Mouse (Mus musculus): ENCODE results near the gene Art2b. TPM values are rescaled to one million over a fixed set of nuclear protein-coding genes. Genes with fewer than 3 reads are reported as not detected.

Art2b gene
- polyA plus RNA-seq, 1 experiment from 2014 or later = not detected

GRCm38 (mm10) chr7:101539774-101540173, 45.6 kb downstream of the Art2b start:
- Histone ChIP-seq H3K4me1 (replicated peaks; ENCODE audit: insufficient read depth, low read length) (no peaks in the 10 kb centered on the region), H3K9ac (ENCODE audit: low read depth, low read length) (no peak overlapping the region), H3K4me2 (ENCODE audit: low read length) (no peak overlapping the region), H3K4me3 (replicated peaks; ENCODE audit: low read depth, low read length) (no peak overlapping the region), H3K27ac (no peak overlapping the region), H3K36me3 (ENCODE audit: insufficient read depth, low read length) (no peaks in the 10 kb centered on the region), H3K27me3 (ENCODE audit: insufficient read depth, low read length) (no peaks in the 10 kb centered on the region), H3K9me3 (replicated peaks; ENCODE audit: low read length) (no peaks in the 10 kb centered on the region)
- no peak for TF ChIP-seq CTCF (IDR thresholded peaks at IDR 0.05; ENCODE audit: low read depth)
- DNase-seq (ENCODE audit: low spot score) (no peak), ATAC-seq (replicated peaks; ENCODE audit: low FRiP score, low read depth) (no peak)
- 46% methylated on average over 9 of the region's 9 CpGs for WGBS

GRCm38 (mm10) chr7:101538141-101538933, 47.1 kb downstream of the Art2b start:
- peak; percentile 69 for TF ChIP-seq CTCF (IDR thresholded peaks at IDR 0.05; ENCODE audit: low read depth)
- no peaks in the 10 kb centered on the region for H3K27me3 ChIP-seq (ENCODE audit: insufficient read depth, low read length)
- DNase-seq (ENCODE audit: low spot score) (peak; percentile 73), ATAC-seq (replicated peaks; ENCODE audit: low FRiP score, low read depth) (no peak; the same call in 1 of the 2 replicates)
- no peak overlapping the region for H3K4me3 ChIP-seq (replicated peaks; ENCODE audit: low read depth, low read length)
- 27% methylated on average over 14 of the region's 14 CpGs for WGBS
- no peak overlapping the region for H3K9ac ChIP-seq (ENCODE audit: low read depth, low read length)
- no peak overlapping the region for H3K27ac ChIP-seq
- H3K4me1 ChIP-seq (replicated peaks; ENCODE audit: insufficient read depth, low read length) = no peaks in the 10 kb centered on the region
- H3K4me2 ChIP-seq (ENCODE audit: low read length) = peak overlapping the region; percentile 6; the same call in 1 of the 2 replicates
- H3K36me3 ChIP-seq (ENCODE audit: insufficient read depth, low read length) = no peaks in the 10 kb centered on the region
- no peaks in the 10 kb centered on the region for H3K9me3 ChIP-seq (replicated peaks; ENCODE audit: low read length)

- Histone ChIP-seq H3K9me3 (replicated peaks; ENCODE audit: low read length) (no peaks in the 10 kb centered on the region), H3K36me3 (ENCODE audit: insufficient read depth, low read length) (no peaks in the 10 kb centered on the region), H3K9ac (ENCODE audit: low read depth, low read length) (no peak overlapping the region), H3K27ac (no peak overlapping the region), H3K4me3 (replicated peaks; ENCODE audit: low read depth, low read length) (no peak overlapping the region), H3K27me3 (ENCODE audit: insufficient read depth, low read length) (no peaks in the 10 kb centered on the region), H3K4me1 (replicated peaks; ENCODE audit: insufficient read depth, low read length) (no peaks in the 10 kb centered on the region), H3K4me2 (ENCODE audit: low read length) (no peak overlapping the region)
- TF ChIP-seq CTCF (IDR thresholded peaks at IDR 0.05; ENCODE audit: low read depth) = no peak
- DNase-seq (ENCODE audit: low spot score) (no peak), ATAC-seq (replicated peaks; ENCODE audit: low FRiP score, low read depth) (no peak)
- WGBS = 48% methylated on average over 8 of the region's 8 CpGs
Observed at GRCm38 (mm10) chr7:101537541-101537940, 47.9 kb downstream of the Art2b start.

- ATAC-seq (replicated peaks; ENCODE audit: low FRiP score, low read depth) (no peak), DNase-seq (ENCODE audit: low spot score) (no peak)
- Histone ChIP-seq H3K9ac (ENCODE audit: low read depth, low read length) (no peak overlapping the region), H3K4me3 (replicated peaks; ENCODE audit: low read depth, low read length) (no peak overlapping the region), H3K27ac (no peak overlapping the region), H3K36me3 (ENCODE audit: insufficient read depth, low read length) (no peaks in the 10 kb centered on the region), H3K4me2 (ENCODE audit: low read length) (no peak overlapping the region), H3K27me3 (ENCODE audit: insufficient read depth, low read length) (no peaks in the 10 kb centered on the region), H3K4me1 (replicated peaks; ENCODE audit: insufficient read depth, low read length) (no peaks in the 10 kb centered on the region), H3K9me3 (replicated peaks; ENCODE audit: low read length) (no peaks in the 10 kb centered on the region)
- TF ChIP-seq CTCF (IDR thresholded peaks at IDR 0.05; ENCODE audit: low read depth) = no peak
- 75% methylated on average over 5 of the region's 5 CpGs for WGBS
Observed at GRCm38 (mm10) chr7:101535517-101535916, 49.9 kb downstream of the Art2b start.

GRCm38 (mm10) chr7:101535102-101535501, 50.3 kb downstream of the Art2b start:
- no peak for DNase-seq (ENCODE audit: low spot score)
- Histone ChIP-seq H3K4me2 (ENCODE audit: low read length) (no peak overlapping the region), H3K36me3 (ENCODE audit: insufficient read depth, low read length) (no peaks in the 10 kb centered on the region), H3K27me3 (ENCODE audit: insufficient read depth, low read length) (no peaks in the 10 kb centered on the region), H3K9me3 (replicated peaks; ENCODE audit: low read length) (no peaks in the 10 kb centered on the region), H3K4me3 (replicated peaks; ENCODE audit: low read depth, low read length) (no peak overlapping the region), H3K27ac (no peak overlapping the region), H3K4me1 (replicated peaks; ENCODE audit: insufficient read depth, low read length) (no peaks in the 10 kb centered on the region), H3K9ac (ENCODE audit: low read depth, low read length) (no peak overlapping the region)
- WGBS = 68% methylated on average over 10 of the region's 10 CpGs
- ATAC-seq (replicated peaks; ENCODE audit: low FRiP score, low read depth) = no peak
- TF ChIP-seq CTCF (IDR thresholded peaks at IDR 0.05; ENCODE audit: low read depth) = no peak

GRCm38 (mm10) chr7:101534428-101534827, 51.0 kb downstream of the Art2b start:
- Histone ChIP-seq H3K9ac (ENCODE audit: low read depth, low read length) (no peak overlapping the region), H3K27me3 (ENCODE audit: insufficient read depth, low read length) (no peaks in the 10 kb centered on the region), H3K4me1 (replicated peaks; ENCODE audit: insufficient read depth, low read length) (no peaks in the 10 kb centered on the region), H3K36me3 (ENCODE audit: insufficient read depth, low read length) (no peaks in the 10 kb centered on the region), H3K9me3 (replicated peaks; ENCODE audit: low read length) (no peaks in the 10 kb centered on the region), H3K4me2 (ENCODE audit: low read length) (no peak overlapping the region), H3K27ac (no peak overlapping the region), H3K4me3 (replicated peaks; ENCODE audit: low read depth, low read length) (no peak overlapping the region)
- TF ChIP-seq CTCF (IDR thresholded peaks at IDR 0.05; ENCODE audit: low read depth) = no peak
- no peak for ATAC-seq (replicated peaks; ENCODE audit: low FRiP score, low read depth)
- WGBS = 14% methylated on average over 5 of the region's 5 CpGs
- DNase-seq (ENCODE audit: low spot score) = no peak

Other genes with a start within 250 kb of the Art2b start
- 65.8 and 70.4 TPM in 2 replicates for gene Arap1, start 237.5 kb downstream of the Art2b start, polyA plus RNA-seq (2015; fragmentation: Nextera tagmentation; extraction: Ambion mirVana)
- 4.5 and 5.3 TPM in 2 replicates for gene Gm45837, start 174.7 kb downstream of the Art2b start, polyA plus RNA-seq (2015; fragmentation: Nextera tagmentation; extraction: Ambion mirVana)
- gene Pde2a, start 163.9 kb downstream of the Art2b start, polyA plus RNA-seq (2015; fragmentation: Nextera tagmentation; extraction: Ambion mirVana) = 21.0 and 22.1 TPM in 2 replicates
- gene Clpb, start 78.0 kb upstream of the Art2b start, polyA plus RNA-seq (2015; fragmentation: Nextera tagmentation; extraction: Ambion mirVana) = 34.6 and 39.0 TPM in 2 replicates
- gene Phox2a, start 232.7 kb upstream of the Art2b start, polyA plus RNA-seq (2015; fragmentation: Nextera tagmentation; extraction: Ambion mirVana) = 0.13 and 0.19 TPM in 2 replicates

All from kidney, postnatal 0 days (tissue).